In genomic region chr4:130173911-130174311, GRCm38 (mm10) we compare ENCODE assay signal across 8 mouse cellular contexts. TPM values are rescaled to one million over a fixed set of nuclear protein-coding genes. Genes with fewer than 3 reads are reported as not detected.
DNase-seq lines count a peak whose midpoint lies in the region; ATAC-seq lines count a peak whose summit lies in the region.
"Had no signal": no experiment of that assay in that cellular context is flagged by ENCODE, and none has a peak within 500 bp of the region (broad histone marks: within the 10 kb centered on the region; RNA-seq: fewer than 3 reads in every experiment).

No protein-coding gene starts in this region.

- no peaks in the 10 kb centered on the region for H3K9me3 ChIP-seq in lung, embryonic 15.5 days
- H3K9me3 ChIP-seq in embryonic facial prominence, embryonic 12.5 days, result no peaks in the 10 kb centered on the region
- H3K9me3 ChIP-seq in neural tube, embryonic 15.5 days (replicated peaks), result no peaks in the 10 kb centered on the region

- H3K27me3 ChIP-seq in lung, embryonic 15.5 days, result 0 out of 2 replicates have a peak, but pooled peaks cover 8% of the 10 kb centered on the region
- peaks cover 31% of the 10 kb centered on the region for H3K27me3 ChIP-seq in embryonic facial prominence, embryonic 12.5 days
- H3K27me3 ChIP-seq in neural tube, embryonic 15.5 days (replicated peaks), result peaks cover 27% of the 10 kb centered on the region

- ATAC-seq in lung, embryonic 15.5 days (ENCODE audit: borderline replicate concordance, extremely low read depth, low FRiP score, low TSS enrichment), result no peak
- ATAC-seq in embryonic facial prominence, embryonic 12.5 days (ENCODE audit: insufficient number of reproducible peaks, insufficient read depth, low FRiP score, low TSS enrichment), result no peak
- ATAC-seq in neural tube, embryonic 15.5 days (ENCODE audit: low FRiP score), result no peak

- no peak for DNase-seq in lung, postnatal 4 days
- DNase-seq in kidney, adult 8-10 months, result peak; percentile 39
- no peak for DNase-seq in frontal cortex, postnatal 25 days (ENCODE audit: low spot score in 2 of 2)
- DNase-seq in urinary bladder, postnatal 10 days (ENCODE audit: low spot score), result no peak
- DNase-seq: layer of hippocampus, adult 9-11 months had no signal

- peak overlapping the region; percentile 17 for H3K9ac ChIP-seq in lung, embryonic 15.5 days
- H3K9ac ChIP-seq in embryonic facial prominence, embryonic 12.5 days, result no peak overlapping the region
- H3K9ac ChIP-seq in neural tube, embryonic 15.5 days (replicated peaks), result no peak overlapping the region

- peaks cover 72% of the 10 kb centered on the region for H3K4me1 ChIP-seq in lung, embryonic 15.5 days
- peaks cover 36% of the 10 kb centered on the region for H3K4me1 ChIP-seq in embryonic facial prominence, embryonic 12.5 days
- H3K4me1 ChIP-seq in neural tube, embryonic 15.5 days, result peaks cover 18% of the 10 kb centered on the region

- H3K36me3 ChIP-seq in lung, embryonic 15.5 days, result 0 out of 2 replicates have a peak, but pooled peaks cover 4% of the 10 kb centered on the region
- no peaks in the 10 kb centered on the region for H3K36me3 ChIP-seq in embryonic facial prominence, embryonic 12.5 days
- H3K36me3 ChIP-seq in neural tube, embryonic 15.5 days, result no peaks in the 10 kb centered on the region

- peak overlapping the region; percentile 65 for H3K4me2 ChIP-seq in lung, embryonic 15.5 days
- H3K4me2 ChIP-seq in embryonic facial prominence, embryonic 12.5 days (replicated peaks), result peak overlapping the region; percentile 49
- H3K4me2 ChIP-seq in neural tube, embryonic 15.5 days, result 0 out of 2 replicates have a peak overlapping the region, but pooled peaks have one; percentile 33

- WGBS in lung, embryonic 15.5 days, result 35% methylated on average over 19 of the region's 19 CpGs
- WGBS in embryonic facial prominence, embryonic 12.5 days, result 33% methylated on average over 19 of the region's 19 CpGs
- WGBS in neural tube, embryonic 15.5 days, result 41% methylated on average over 19 of the region's 19 CpGs

- H3K4me3 ChIP-seq in lung, embryonic 15.5 days, result peak overlapping the region; percentile 40
- H3K4me3 ChIP-seq in embryonic facial prominence, embryonic 12.5 days, result no peak overlapping the region
- H3K4me3 ChIP-seq in neural tube, embryonic 15.5 days (replicated peaks), result no peak overlapping the region

- H3K27ac ChIP-seq in lung, embryonic 15.5 days, result peak overlapping the region; percentile 82
- no peak overlapping the region for H3K27ac ChIP-seq in embryonic facial prominence, embryonic 12.5 days
- no peak overlapping the region for H3K27ac ChIP-seq in neural tube, embryonic 15.5 days (replicated peaks)

RNA-seq across cellular contexts. Expression of gene Tinagl1, which starts 1.0 kb away (rescaled TPM):
- polyA plus RNA-seq in lung, embryonic 15.5 days (2015; fragmentation: Nextera tagmentation; extraction: Ambion mirVana), result 52.4 and 57.5 TPM in 2 replicates
- 11.8 and 12.9 TPM in 2 replicates for polyA plus RNA-seq in embryonic facial prominence, embryonic 12.5 days (2016; fragmentation: Nextera tagmentation; extraction: Ambion mirVana)
- polyA plus RNA-seq in neural tube, embryonic 15.5 days (2015; fragmentation: Nextera tagmentation; extraction: Ambion mirVana), result 4.1 and 14.7 TPM in 2 replicates

RNA-seq across cellular contexts. Expression of gene Hcrtr1, which starts 34.8 kb away (rescaled TPM):
- 0.28 and 0.50 TPM in 2 replicates for polyA plus RNA-seq in lung, embryonic 15.5 days (2015; fragmentation: Nextera tagmentation; extraction: Ambion mirVana)
- 0.27 and 0.32 TPM in 2 replicates for polyA plus RNA-seq in embryonic facial prominence, embryonic 12.5 days (2016; fragmentation: Nextera tagmentation; extraction: Ambion mirVana)
- 3.7 and 3.9 TPM in 2 replicates for polyA plus RNA-seq in neural tube, embryonic 15.5 days (2015; fragmentation: Nextera tagmentation; extraction: Ambion mirVana)

RNA-seq across cellular contexts. Expression of gene Gm853, which starts 48.3 kb away (rescaled TPM):
- not detected in 2 replicates for polyA plus RNA-seq in lung, embryonic 15.5 days (2015; fragmentation: Nextera tagmentation; extraction: Ambion mirVana)
- polyA plus RNA-seq in embryonic facial prominence, embryonic 12.5 days (2016; fragmentation: Nextera tagmentation; extraction: Ambion mirVana), result not detected in 2 replicates
- polyA plus RNA-seq in neural tube, embryonic 15.5 days (2015; fragmentation: Nextera tagmentation; extraction: Ambion mirVana), result not detected in 2 replicates

Comparison
In these comparisons a context has a peak if more than half of its experiments do, and no peak if none do; other contexts are left out.
1. DNase-seq: peak in kidney, adult 8-10 months (2 of 2); none in lung, postnatal 4 days (0 of 2), frontal cortex, postnatal 25 days (0 of 2) and urinary bladder, postnatal 10 days (single experiment).
2. Peak in every context shown above with its lines, with median percentiles within 50 percentile points of each other: H3K4me2 ChIP-seq.